Mouse (Mus musculus) ovary, postnatal 14 days (tissue): Measurements from ENCODE around the gene Uty.

ENCODE experiments used
- DNase-seq: peaks from one replicate; pipeline ENCODE4 v3.0.0; 2022; ENCODE audit warnings: low spot score

The Uty gene

DNA sequence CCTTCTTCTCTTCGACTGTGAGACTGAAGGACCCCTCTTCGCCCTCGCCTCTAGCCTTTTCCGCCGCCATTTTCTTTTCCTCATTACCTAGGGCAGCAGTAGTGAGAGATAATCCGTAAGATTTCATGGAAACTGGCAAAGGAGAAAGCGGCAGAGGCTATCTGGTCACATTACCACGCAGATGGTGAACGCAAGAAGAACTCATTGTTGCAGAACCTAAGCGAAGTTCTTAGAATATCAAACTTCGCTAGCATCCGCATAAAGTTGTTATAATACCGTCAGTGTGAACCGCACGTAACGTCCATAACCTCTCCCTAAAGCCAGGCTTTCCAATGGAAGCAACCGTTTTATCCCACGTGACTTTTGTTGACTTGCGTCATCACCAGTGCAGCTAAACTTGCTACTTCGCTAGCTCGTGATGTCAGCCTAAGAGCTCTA is at the start of gene Uty:
Uty (minus strand) TSS at position 334 of the 438 bp plus-strand sequence.
- no peak for DNase-seq

- DNase-seq: no peak
Measured at GRCm38 (mm10) chrY:1293708-1294107, 48.1 kb upstream of the Uty start.

- no peak for DNase-seq
Measured at GRCm38 (mm10) chrY:1286171-1286795, 40.7 kb upstream of the Uty start, which contains the start of gene Ddx3y. Gene Ddx3y (minus strand): TSS chrY:1286629.

- DNase-seq: no peak
Measured at GRCm38 (mm10) chrY:1285735-1286134, 40.2 kb upstream of the Uty start.

DNA sequence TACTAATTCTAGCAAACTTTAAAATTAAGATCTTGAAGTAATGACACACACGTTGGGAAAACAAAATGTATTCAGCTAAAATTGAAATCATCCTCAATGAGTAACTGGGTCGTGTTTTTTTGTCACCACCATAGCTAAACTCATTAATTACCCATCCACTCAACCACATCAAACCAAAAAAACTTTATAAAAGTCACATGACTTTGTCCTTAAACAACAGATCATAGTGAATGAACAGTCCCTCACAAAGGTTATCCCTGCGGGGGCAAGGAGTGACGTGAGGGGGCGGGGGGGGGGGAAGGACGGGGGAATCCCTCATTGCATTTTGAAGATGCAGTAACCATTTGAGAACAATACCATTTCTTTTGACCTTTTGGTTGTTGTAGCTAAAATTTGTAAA is 558 bp upstream of the Uty start:
- no peak for DNase-seq

DNA sequence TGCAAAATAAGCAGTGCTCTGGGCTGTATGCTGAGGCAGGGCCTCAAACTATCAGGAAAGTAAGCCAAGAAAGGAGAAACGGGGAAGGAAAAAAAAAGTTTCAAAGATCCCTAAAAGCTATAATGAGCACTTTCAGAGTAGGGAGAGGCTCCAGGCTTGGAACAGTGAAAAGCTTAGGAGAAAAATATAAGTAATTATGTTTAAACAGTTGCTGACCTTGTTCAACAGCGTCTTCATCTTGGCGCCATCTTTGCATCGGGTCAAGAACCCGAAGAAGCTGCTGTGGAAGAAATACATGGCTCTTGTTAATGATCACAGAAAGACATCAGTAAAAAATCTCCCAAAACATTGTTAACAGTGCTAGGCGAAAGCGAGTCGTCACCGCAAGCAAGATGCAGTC is 619 bp downstream of the Uty start:
- DNase-seq: no peak

GRCm38 (mm10) chrY:1244421-1244820 is 1.1 kb downstream of the Uty start:
- DNase-seq: no peak

GRCm38 (mm10) chrY:1220001-1220400 is 25.6 kb downstream of the Uty start:
- no peak for DNase-seq

DNA sequence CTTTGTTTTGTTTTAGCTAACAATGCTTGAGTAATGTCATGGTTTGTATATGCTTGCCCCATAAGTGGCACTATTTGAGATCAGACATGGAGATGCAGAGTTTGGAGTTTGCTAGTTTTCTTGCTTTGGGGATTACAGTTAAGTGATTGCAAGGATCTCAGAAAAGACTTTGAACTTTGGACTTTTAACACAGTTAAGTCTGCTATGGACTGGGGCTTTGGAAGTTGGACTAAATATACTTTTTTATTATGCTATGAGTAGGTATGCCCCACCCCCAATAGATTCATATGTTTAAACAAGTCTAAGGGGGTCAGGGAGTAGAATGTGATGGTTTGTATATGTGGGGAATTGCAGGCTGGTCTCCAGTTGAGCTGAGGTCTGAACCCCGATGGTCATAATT is 67.1 kb downstream of the Uty start:
- no peak for DNase-seq

- no peak for DNase-seq
Measured at GRCm38 (mm10) chrY:1163054-1163453, 82.5 kb downstream of the Uty start.

DNA sequence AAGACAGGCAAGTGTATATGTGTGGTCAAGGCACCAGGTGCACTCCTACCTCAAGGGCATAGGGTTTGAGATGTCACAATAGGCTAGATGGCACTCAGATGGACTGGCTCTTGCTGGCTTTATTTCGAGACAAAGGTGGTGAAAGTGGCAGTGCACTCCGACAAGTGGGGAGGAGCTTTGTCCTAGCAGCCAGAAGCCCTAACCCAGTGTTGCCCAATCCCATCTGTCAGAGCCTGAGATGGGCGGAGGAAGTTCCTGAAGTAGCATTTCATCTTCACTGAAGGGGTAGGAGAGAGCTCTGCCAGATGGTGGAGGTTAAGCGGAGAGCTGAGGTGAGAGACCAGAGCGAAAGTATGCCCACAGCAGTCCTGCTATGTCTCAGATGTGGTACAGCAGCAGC is 129.4 kb downstream of the Uty start:
- DNase-seq: no peak

DNA sequence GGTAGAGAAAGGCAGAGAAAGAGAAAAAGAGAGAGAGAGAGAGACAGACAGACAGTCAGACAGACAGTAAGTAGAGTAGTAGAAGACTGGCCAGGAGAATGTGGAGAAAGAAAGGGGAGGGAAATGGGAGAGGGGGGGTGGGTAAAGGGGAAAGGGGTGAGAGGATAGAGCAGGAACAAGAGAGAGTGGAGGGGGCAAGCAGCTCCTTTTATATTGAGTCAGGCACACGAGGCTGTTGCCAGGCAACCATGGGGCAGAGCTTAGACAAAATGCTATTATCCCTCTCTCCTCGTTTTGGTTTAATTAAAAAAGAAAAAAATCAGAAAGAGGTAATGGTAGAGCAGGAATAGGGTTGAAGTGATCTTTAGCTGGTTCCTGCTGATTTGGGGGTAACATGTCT is 131.5 kb downstream of the Uty start:
- DNase-seq: no peak
